Mouse (Mus musculus): ENCODE measurements around the gene Spen. TPM values are rescaled to one million over a fixed set of nuclear protein-coding genes. Genes with fewer than 3 reads are reported as not detected.
A peak's percentile ranks its signal among the peaks of the same experiment; 100 is the strongest.

Spen gene
- polyA plus RNA-seq (2014; fragmentation: Nextera tagmentation; extraction: Ambion mirVana) = 13.1 and 19.3 TPM in 2 replicates

DNA sequence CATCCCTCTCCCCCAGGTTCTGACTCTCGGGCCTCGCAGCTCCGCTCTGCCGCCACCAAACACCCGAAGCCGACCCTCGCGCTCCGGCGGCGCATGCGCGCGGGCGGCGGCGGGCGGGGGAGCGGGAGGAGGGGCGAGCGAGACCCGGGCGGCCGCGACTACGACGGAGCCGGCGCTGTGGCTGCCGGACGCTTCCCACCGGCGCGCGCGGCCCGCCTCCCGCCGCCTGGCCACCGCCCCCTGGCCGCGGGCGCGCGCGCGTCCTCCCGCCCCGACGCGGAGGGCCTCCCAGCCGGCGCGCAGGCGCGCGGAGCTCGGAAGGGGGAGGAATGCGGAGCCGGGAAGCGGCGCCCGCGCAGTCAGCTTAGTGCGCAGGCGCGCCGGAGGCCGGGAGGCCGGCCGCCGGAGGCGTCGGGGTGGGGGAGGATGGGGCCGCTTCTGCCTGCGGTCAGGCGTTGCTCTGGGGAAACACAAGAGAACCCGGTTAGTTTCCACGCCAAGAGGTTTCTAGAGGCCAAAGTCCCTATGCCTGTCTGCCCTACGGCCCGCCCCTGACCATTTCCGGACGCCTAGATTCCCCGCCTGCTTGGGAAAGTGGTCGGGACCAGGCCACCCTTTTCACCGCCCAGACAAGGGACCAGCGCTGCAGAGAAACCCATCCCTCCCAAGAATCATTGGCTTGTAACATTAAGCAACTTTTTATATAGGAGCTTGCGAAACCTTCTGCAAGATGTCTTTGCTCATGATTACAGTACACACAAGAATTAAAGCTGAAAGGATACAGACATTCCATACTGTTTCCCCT, at the start of gene Spen:
TSS of gene Spen (minus strand) at position 190 of the 805 bp plus-strand sequence.
- Histone ChIP-seq H3K4me3 (ENCODE audit: low read length) (peak within 1 kb of the TSS; percentile 95), H3K36me3 (ENCODE audit: control insufficient read depth, insufficient read depth, low read length) (no peaks in the 10 kb centered on the region), H3K27me3 (ENCODE audit: control insufficient read depth, insufficient read depth, low read length) (no peaks in the 10 kb centered on the region), H3K27ac (ENCODE audit: low read depth, low read length) (peak within 1 kb of the TSS; percentile 99), H3K9me3 (ENCODE audit: control insufficient read depth, low read length) (no peaks in the 10 kb centered on the region), H3K4me1 (ENCODE audit: control insufficient read depth, insufficient read depth, low read length) (peaks cover 17% of the 10 kb centered on the region), H3K9ac (ENCODE audit: low read depth, low read length) (peak within 1 kb of the TSS; percentile 91), H3K4me2 (replicated peaks; ENCODE audit: low read depth, low read length) (peak within 1 kb of the TSS; percentile 94)
- peak; percentile 85 for ATAC-seq (ENCODE audit: low FRiP score, low TSS enrichment)
- under 1% methylated on average over 72 of the region's 88 CpGs for WGBS

GRCm38 (mm10) chr4:141583919-141584318, 45.5 kb upstream of the Spen start:
- WGBS = 83% methylated on average over 8 of the region's 8 CpGs
- no peak for ATAC-seq (ENCODE audit: low FRiP score, low TSS enrichment)
- H3K27me3 ChIP-seq (ENCODE audit: control insufficient read depth, insufficient read depth, low read length) = no peaks in the 10 kb centered on the region
- H3K4me1 ChIP-seq (ENCODE audit: control insufficient read depth, insufficient read depth, low read length) = no peaks in the 10 kb centered on the region
- no peak overlapping the region for H3K4me3 ChIP-seq (ENCODE audit: low read length)
- no peak overlapping the region for H3K27ac ChIP-seq (ENCODE audit: low read depth, low read length)
- no peak overlapping the region for H3K9ac ChIP-seq (ENCODE audit: low read depth, low read length)
- H3K36me3 ChIP-seq (ENCODE audit: control insufficient read depth, insufficient read depth, low read length) = peaks cover 70% of the 10 kb centered on the region
- no peak overlapping the region for H3K4me2 ChIP-seq (replicated peaks; ENCODE audit: low read depth, low read length)
- no peaks in the 10 kb centered on the region for H3K9me3 ChIP-seq (ENCODE audit: control insufficient read depth, low read length)

GRCm38 (mm10) chr4:141581051-141581450, 42.7 kb upstream of the Spen start:
- ATAC-seq (ENCODE audit: low FRiP score, low TSS enrichment) = no peak
- no peaks in the 10 kb centered on the region; the same call in 1 of the 2 replicates for H3K9me3 ChIP-seq (ENCODE audit: control insufficient read depth, low read length)
- peaks cover 74% of the 10 kb centered on the region for H3K36me3 ChIP-seq (ENCODE audit: control insufficient read depth, insufficient read depth, low read length)
- no peak overlapping the region for H3K4me2 ChIP-seq (replicated peaks; ENCODE audit: low read depth, low read length)
- no peak overlapping the region for H3K9ac ChIP-seq (ENCODE audit: low read depth, low read length)
- no peaks in the 10 kb centered on the region for H3K4me1 ChIP-seq (ENCODE audit: control insufficient read depth, insufficient read depth, low read length)
- no peaks in the 10 kb centered on the region for H3K27me3 ChIP-seq (ENCODE audit: control insufficient read depth, insufficient read depth, low read length)
- WGBS = 92% methylated on average over 13 of the region's 13 CpGs
- H3K4me3 ChIP-seq (ENCODE audit: low read length) = no peak overlapping the region
- H3K27ac ChIP-seq (ENCODE audit: low read depth, low read length) = no peak overlapping the region

DNA sequence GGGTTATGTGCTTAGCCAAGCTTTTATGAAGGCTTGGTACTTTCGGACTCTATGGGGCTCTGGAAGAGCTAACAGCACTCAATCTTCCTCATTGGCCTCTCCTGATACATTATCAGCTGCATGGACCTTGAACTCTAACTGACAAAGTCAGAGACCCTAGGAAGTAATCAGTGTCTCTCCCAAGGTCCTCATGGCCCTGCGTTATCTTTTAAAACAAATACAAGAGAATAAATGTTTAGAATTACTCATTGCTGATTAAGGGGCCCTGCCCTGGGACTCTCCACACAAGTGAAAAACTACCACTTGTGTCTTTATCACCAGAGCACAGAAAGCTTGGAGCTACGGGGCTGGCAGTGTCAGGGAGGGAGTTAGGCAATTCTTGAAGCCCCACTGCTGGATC, 40.4 kb upstream of the Spen start:
- no peak overlapping the region for H3K27ac ChIP-seq (ENCODE audit: low read depth, low read length)
- no peak for ATAC-seq (ENCODE audit: low FRiP score, low TSS enrichment)
- H3K4me2 ChIP-seq (replicated peaks; ENCODE audit: low read depth, low read length) = no peak overlapping the region
- H3K9me3 ChIP-seq (ENCODE audit: control insufficient read depth, low read length) = no peaks in the 10 kb centered on the region; the same call in 1 of the 2 replicates
- no peaks in the 10 kb centered on the region for H3K4me1 ChIP-seq (ENCODE audit: control insufficient read depth, insufficient read depth, low read length)
- no peaks in the 10 kb centered on the region for H3K27me3 ChIP-seq (ENCODE audit: control insufficient read depth, insufficient read depth, low read length)
- 74% methylated on average over 3 of the region's 3 CpGs for WGBS
- H3K4me3 ChIP-seq (ENCODE audit: low read length) = no peak overlapping the region
- peaks cover 61% of the 10 kb centered on the region for H3K36me3 ChIP-seq (ENCODE audit: control insufficient read depth, insufficient read depth, low read length)
- H3K9ac ChIP-seq (ENCODE audit: low read depth, low read length) = no peak overlapping the region

- no peaks in the 10 kb centered on the region for H3K27me3 ChIP-seq (ENCODE audit: control insufficient read depth, insufficient read depth, low read length)
- no peak overlapping the region for H3K4me2 ChIP-seq (replicated peaks; ENCODE audit: low read depth, low read length)
- no peak overlapping the region for H3K4me3 ChIP-seq (ENCODE audit: low read length)
- ATAC-seq (ENCODE audit: low FRiP score, low TSS enrichment) = no peak
- WGBS = 95% methylated on average over 7 of the region's 7 CpGs
- peaks cover 43% of the 10 kb centered on the region for H3K36me3 ChIP-seq (ENCODE audit: control insufficient read depth, insufficient read depth, low read length)
- 0 out of 2 replicates have a peak, but pooled peaks cover 5% of the 10 kb centered on the region for H3K4me1 ChIP-seq (ENCODE audit: control insufficient read depth, insufficient read depth, low read length)
- no peak overlapping the region for H3K9ac ChIP-seq (ENCODE audit: low read depth, low read length)
- no peaks in the 10 kb centered on the region; the same call in 1 of the 2 replicates for H3K9me3 ChIP-seq (ENCODE audit: control insufficient read depth, low read length)
- no peak overlapping the region for H3K27ac ChIP-seq (ENCODE audit: low read depth, low read length)
These were observed 38.5 kb upstream of the Spen start for GRCm38 (mm10) chr4:141576877-141577276.

GRCm38 (mm10) chr4:141576404-141576803, 38.0 kb upstream of the Spen start:
- no peaks in the 10 kb centered on the region for H3K27me3 ChIP-seq (ENCODE audit: control insufficient read depth, insufficient read depth, low read length)
- WGBS = 81% methylated on average over 11 of the region's 11 CpGs
- H3K4me2 ChIP-seq (replicated peaks; ENCODE audit: low read depth, low read length) = no peak overlapping the region
- no peak overlapping the region for H3K9ac ChIP-seq (ENCODE audit: low read depth, low read length)
- H3K9me3 ChIP-seq (ENCODE audit: control insufficient read depth, low read length) = no peaks in the 10 kb centered on the region; the same call in 1 of the 2 replicates
- H3K27ac ChIP-seq (ENCODE audit: low read depth, low read length) = no peak overlapping the region
- peaks cover 43% of the 10 kb centered on the region for H3K36me3 ChIP-seq (ENCODE audit: control insufficient read depth, insufficient read depth, low read length)
- H3K4me1 ChIP-seq (ENCODE audit: control insufficient read depth, insufficient read depth, low read length) = 0 out of 2 replicates have a peak, but pooled peaks cover 5% of the 10 kb centered on the region
- no peak for ATAC-seq (ENCODE audit: low FRiP score, low TSS enrichment)
- no peak overlapping the region for H3K4me3 ChIP-seq (ENCODE audit: low read length)

DNA sequence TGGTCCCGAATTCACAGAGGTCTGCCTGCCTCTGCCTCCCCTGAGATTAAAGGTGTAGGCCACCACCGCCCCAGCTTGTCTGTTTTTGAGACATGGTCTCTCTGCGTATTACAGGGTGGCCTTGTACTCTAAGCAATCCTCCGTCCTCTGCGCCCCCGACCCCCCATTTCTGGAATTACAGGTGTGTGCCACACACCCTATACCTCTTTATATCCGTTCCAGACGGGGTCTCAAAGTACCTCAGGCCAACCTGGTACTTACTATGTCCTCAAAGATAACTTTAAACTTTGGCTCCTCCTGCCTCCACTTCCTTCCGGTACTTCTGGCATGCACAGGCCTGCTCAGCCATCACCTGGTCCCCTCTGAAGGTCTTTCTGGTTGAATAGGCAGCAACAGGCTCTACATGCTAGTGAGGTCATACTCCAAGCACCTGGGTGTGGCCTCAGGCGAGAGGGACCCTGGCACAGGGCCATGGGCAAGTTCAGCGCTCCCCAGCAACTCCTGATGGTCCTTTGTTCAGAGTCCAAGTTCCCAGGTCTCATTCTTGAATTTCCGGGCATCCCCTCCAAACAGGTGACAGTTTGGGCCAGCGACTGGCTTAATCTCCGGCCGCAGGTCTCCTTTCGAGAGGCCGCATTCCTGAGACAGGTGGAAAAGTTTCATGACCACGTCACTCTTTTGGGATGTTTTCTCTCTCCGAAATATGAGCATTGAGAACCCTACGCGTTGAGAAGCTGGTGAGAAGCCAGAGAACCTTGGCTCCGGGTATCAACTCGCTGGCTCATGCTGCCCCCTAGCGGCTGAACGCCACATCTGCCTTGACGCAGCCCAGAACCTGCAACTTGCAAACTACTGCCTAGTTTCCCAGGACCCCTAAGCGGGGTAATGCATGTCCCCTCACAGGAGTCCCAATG, 36.6 kb upstream of the Spen start:
- H3K4me2 ChIP-seq (replicated peaks; ENCODE audit: low read depth, low read length) = 0 out of 2 replicates have a peak overlapping the region, but pooled peaks have one; percentile 17
- no peak overlapping the region for H3K4me3 ChIP-seq (ENCODE audit: low read length)
- 0 out of 2 replicates have a peak, but pooled peaks cover 5% of the 10 kb centered on the region for H3K4me1 ChIP-seq (ENCODE audit: control insufficient read depth, insufficient read depth, low read length)
- H3K9ac ChIP-seq (ENCODE audit: low read depth, low read length) = no peak overlapping the region
- peaks cover 31% of the 10 kb centered on the region for H3K36me3 ChIP-seq (ENCODE audit: control insufficient read depth, insufficient read depth, low read length)
- 39% methylated on average over 27 of the region's 27 CpGs for WGBS
- H3K27me3 ChIP-seq (ENCODE audit: control insufficient read depth, insufficient read depth, low read length) = no peaks in the 10 kb centered on the region
- no peak overlapping the region for H3K27ac ChIP-seq (ENCODE audit: low read depth, low read length)
- H3K9me3 ChIP-seq (ENCODE audit: control insufficient read depth, low read length) = no peaks in the 10 kb centered on the region; the same call in 1 of the 2 replicates
- ATAC-seq (ENCODE audit: low FRiP score, low TSS enrichment) = peak; percentile 71

- H3K27me3 ChIP-seq (ENCODE audit: control insufficient read depth, insufficient read depth, low read length) = no peaks in the 10 kb centered on the region
- peaks cover 19% of the 10 kb centered on the region for H3K36me3 ChIP-seq (ENCODE audit: control insufficient read depth, insufficient read depth, low read length)
- H3K4me3 ChIP-seq (ENCODE audit: low read length) = no peak overlapping the region
- no peak for ATAC-seq (ENCODE audit: low FRiP score, low TSS enrichment)
- 0 out of 2 replicates have a peak, but pooled peaks cover 5% of the 10 kb centered on the region for H3K4me1 ChIP-seq (ENCODE audit: control insufficient read depth, insufficient read depth, low read length)
- no peak overlapping the region for H3K9ac ChIP-seq (ENCODE audit: low read depth, low read length)
- WGBS = 51% methylated on average over 6 of the region's 6 CpGs
- H3K27ac ChIP-seq (ENCODE audit: low read depth, low read length) = peak overlapping the region; percentile 3; the same call in 1 of the 2 replicates
- H3K4me2 ChIP-seq (replicated peaks; ENCODE audit: low read depth, low read length) = no peak overlapping the region
- no peaks in the 10 kb centered on the region; the same call in 1 of the 2 replicates for H3K9me3 ChIP-seq (ENCODE audit: control insufficient read depth, low read length)
These were observed 35.1 kb upstream of the Spen start for GRCm38 (mm10) chr4:141573359-141573966.

Data from kidney, embryonic 14.5 days (tissue).